Comparison of ENCODE assay signal across 11 mouse cellular contexts in genomic region chr2:32177397-32178060, GRCm38 (mm10). TPM values are rescaled to one million over a fixed set of nuclear protein-coding genes. Genes with fewer than 3 reads are reported as not detected.
A peak's percentile ranks its signal among the peaks of the same experiment; 100 is the strongest.
DNase-seq lines count a peak whose midpoint lies in the region; ATAC-seq and TF ChIP-seq lines count a peak whose summit lies in the region.
"Had no signal": no experiment of that assay in that cellular context is flagged by ENCODE, and none has a peak within 500 bp of the region (broad histone marks: within the 10 kb centered on the region; RNA-seq: fewer than 3 reads in every experiment).

No protein-coding gene starts in this region.

- dilution Hi-C loops in CH12.LX (cut with MboI; ENCODE audit: extremely low pct_ligation_motif_present, extremely low pct_unique_long_range_greater_than_20kb, low sequenced_read_pairs), result no loop called here

- peaks cover 97% of the 10 kb centered on the region for H3K79me2 ChIP-seq in CH12.LX (replicated peaks; ENCODE audit: control insufficient read depth, extremely low read depth, insufficient read depth, poor library complexity, severe bottlenecking)

- no peak for ATAC-seq in intestine, embryonic 16.5 days
- ATAC-seq in intestine, embryonic 15.5 days, result no peak
- no peak for ATAC-seq in hindbrain, postnatal 0 days
- ATAC-seq in CD4-positive, CD25-positive, alpha-beta regulatory T cell, adult 4 months, result no peak

- H3K36me3 ChIP-seq in intestine, embryonic 16.5 days (ENCODE audit: control insufficient read depth, insufficient read depth, low read length), result no peaks in the 10 kb centered on the region
- no peaks in the 10 kb centered on the region for H3K36me3 ChIP-seq in intestine, embryonic 15.5 days
- peaks cover 1 to 48% of the 10 kb centered on the region in 2 experiments for H3K36me3 ChIP-seq in CH12.LX (replicated peaks in 1 of 2; ENCODE audit: control insufficient read depth in 1 of 2, insufficient read depth in 1 of 2, low read length in 1 of 2)
- H3K36me3 ChIP-seq in hindbrain, postnatal 0 days (ENCODE audit: insufficient read depth, low read length), result no peaks in the 10 kb centered on the region

- H3K4me2 ChIP-seq in intestine, embryonic 16.5 days (ENCODE audit: low read depth, low read length), result no peak overlapping the region
- no peak overlapping the region for H3K4me2 ChIP-seq in intestine, embryonic 15.5 days (replicated peaks)
- H3K4me2 ChIP-seq in CH12.LX (ENCODE audit: insufficient read depth, low read depth, poor library complexity, severe bottlenecking), result 0 out of 2 replicates have a peak overlapping the region, but pooled peaks have one; percentile 12
- no peak overlapping the region for H3K4me2 ChIP-seq in hindbrain, postnatal 0 days (ENCODE audit: low read depth, low read length)

- no peaks in the 10 kb centered on the region for H3K27me3 ChIP-seq in intestine, embryonic 16.5 days (replicated peaks; ENCODE audit: control insufficient read depth, insufficient read depth, low read length)
- no peaks in the 10 kb centered on the region for H3K27me3 ChIP-seq in intestine, embryonic 15.5 days (replicated peaks)
- H3K27me3 ChIP-seq in CH12.LX (replicated peaks), result no peaks in the 10 kb centered on the region
- no peaks in the 10 kb centered on the region for H3K27me3 ChIP-seq in hindbrain, postnatal 0 days (ENCODE audit: insufficient read depth, low read length)

- no peak overlapping the region for H3K27ac ChIP-seq in intestine, embryonic 16.5 days (ENCODE audit: low read length)
- H3K27ac ChIP-seq in intestine, embryonic 15.5 days, result no peak overlapping the region
- H3K27ac ChIP-seq in CH12.LX (ENCODE audit: insufficient read depth, low read depth), result peak overlapping the region; percentile 8
- peak overlapping the region; percentile 69 for H3K27ac ChIP-seq in hindbrain, postnatal 0 days

- no peak for TF ChIP-seq CTCF in CH12.LX (conservative IDR thresholded peaks at IDR 0.05 in 1 of 2, IDR thresholded peaks at IDR 0.05 in 1 of 2; ENCODE audit: low read depth in 2 of 2, low read length in 2 of 2)
- TF ChIP-seq CTCF in hindbrain, postnatal 0 days (IDR thresholded peaks at IDR 0.05; ENCODE audit: low read depth), result no peak

- DNase-seq in cerebellum, postnatal 25 days, result peak; percentile 50 to 54
- no peak for DNase-seq in cerebellum, adult 11 months
- no peak for DNase-seq in CH12.LX (ENCODE audit: extremely low read depth)
- no peak for DNase-seq in hindbrain, postnatal 0 days (ENCODE audit: low spot score)
- no peak for DNase-seq in B cell, adult 2 months
- DNase-seq: gastrocnemius, postnatal 36 days; kidney, adult 2 months; lung, adult 2 months had no signal

- in situ Hi-C loops in CH12.LX (cut with MboI; ENCODE audit: low pct_ligation_motif_present, low pct_unique_long_range_greater_than_20kb, low sequenced_read_pairs), result no loop called here

- TF ChIP-seq EP300 in CH12.LX (IDR thresholded peaks at IDR 0.05; ENCODE audit: low read length), result no peak

- no peak for TF ChIP-seq RAD21 in CH12.LX (IDR thresholded peaks at IDR 0.05; ENCODE audit: low read depth, low read length)

- no peak overlapping the region for H3K4me3 ChIP-seq in intestine, embryonic 16.5 days (ENCODE audit: low read length)
- H3K4me3 ChIP-seq in intestine, embryonic 15.5 days (replicated peaks), result no peak overlapping the region
- H3K4me3 ChIP-seq in CH12.LX (replicated peaks in 1 of 3; ENCODE audit: low read depth in 2 of 3, low read length in 2 of 3, poor library complexity in 1 of 3), result peak overlapping the region in 1 of 3 experiments; percentile 1
- no peak overlapping the region for H3K4me3 ChIP-seq in hindbrain, postnatal 0 days (ENCODE audit: low read length)

- 0 out of 2 replicates have a peak, but pooled peaks have one; percentile 4 for TF ChIP-seq POLR2A in CH12.LX (IDR thresholded peaks at IDR 0.05; ENCODE audit: low read depth, low read length)

- H3K4me1 ChIP-seq in intestine, embryonic 16.5 days (ENCODE audit: control insufficient read depth, insufficient read depth, low read length), result peaks cover 49% of the 10 kb centered on the region
- H3K4me1 ChIP-seq in intestine, embryonic 15.5 days (replicated peaks), result peaks cover 57% of the 10 kb centered on the region
- peaks cover 60 to 92% of the 10 kb centered on the region in 2 experiments for H3K4me1 ChIP-seq in CH12.LX (ENCODE audit: control insufficient read depth in 1 of 2, insufficient read depth in 2 of 2)
- peaks cover 53% of the 10 kb centered on the region for H3K4me1 ChIP-seq in hindbrain, postnatal 0 days (ENCODE audit: insufficient read depth, low read length)

- no peaks in the 10 kb centered on the region for H3K9me3 ChIP-seq in intestine, embryonic 16.5 days (ENCODE audit: control insufficient read depth, low read length)
- H3K9me3 ChIP-seq in intestine, embryonic 15.5 days, result no peaks in the 10 kb centered on the region
- H3K9me3 ChIP-seq in CH12.LX (replicated peaks; ENCODE audit: low read length), result no peaks in the 10 kb centered on the region
- no peaks in the 10 kb centered on the region for H3K9me3 ChIP-seq in hindbrain, postnatal 0 days (ENCODE audit: low read length)

- 83% methylated on average over 11 of the region's 11 CpGs for WGBS in intestine, embryonic 16.5 days
- WGBS in intestine, embryonic 15.5 days, result 75% methylated on average over 11 of the region's 11 CpGs
- 50% methylated on average over 11 of the region's 11 CpGs for WGBS in hindbrain, postnatal 0 days

- 0 out of 2 replicates have a peak overlapping the region, but pooled peaks have one; percentile 7 for H3K9ac ChIP-seq in intestine, embryonic 16.5 days (ENCODE audit: low read depth, low read length)
- H3K9ac ChIP-seq in intestine, embryonic 15.5 days, result no peak overlapping the region
- H3K9ac ChIP-seq in CH12.LX (ENCODE audit: insufficient read depth, low read depth), result no peak overlapping the region
- H3K9ac ChIP-seq in hindbrain, postnatal 0 days (replicated peaks; ENCODE audit: low read length), result no peak overlapping the region

TF ChIP-seq in CH12.LX, 34 proteins besides CTCF, POLR2A, EP300 and RAD21:
- TF ChIP-seq USF1 (IDR thresholded peaks at IDR 0.05; ENCODE audit: low read depth, low read length) (no peak), BHLHE40 (IDR thresholded peaks at IDR 0.05; ENCODE audit: low read depth, low read length) (peak; percentile 69), ETS1 (conservative IDR thresholded peaks at IDR 0.05; ENCODE audit: low read depth, low read length) (no peak), MEF2A (IDR thresholded peaks at IDR 0.05; ENCODE audit: borderline replicate concordance, low read depth, low read length) (no peak)

RNA-seq across cellular contexts. Expression of gene Prrc2b, which starts 26.6 kb away (rescaled TPM):
- polyA plus RNA-seq in intestine, embryonic 16.5 days (2015; fragmentation: Nextera tagmentation; extraction: Ambion mirVana), result 14.4 and 16.2 TPM in 2 replicates
- polyA plus RNA-seq in intestine, embryonic 15.5 days (2015; fragmentation: Nextera tagmentation; extraction: Ambion mirVana), result 32.5 and 36.1 TPM in 2 replicates
- total RNA-seq in CH12.LX (2012; rRNA removed) (34.3 and 42.2 TPM in 2 replicates), CH12.LX (2014; rRNA removed) (7.6 TPM in 2 replicates)
- 54.7 and 59.9 TPM in 2 replicates for polyA plus RNA-seq in CH12.LX (2012; ENCODE audit: insufficient read length, low read depth)
- 188 and 206 TPM in 2 replicates for total RNA-seq in hindbrain, postnatal 0 days (2014; rRNA removed)
- 44.8 and 55.9 TPM in 2 replicates for polyA plus RNA-seq in hindbrain, postnatal 0 days (2015; fragmentation: Nextera tagmentation; extraction: Ambion mirVana)
- polyA plus RNA-seq in CD4-positive, CD25-positive, alpha-beta regulatory T cell, adult 4 months (2017; shearing (Covaris generic)), result 10 to 100 TPM; 31.7 to 32.9 TPM

RNA-seq across cellular contexts. Expression of gene Pomt1, which starts 58.9 kb away (rescaled TPM):
- polyA plus RNA-seq in intestine, embryonic 16.5 days (2015; fragmentation: Nextera tagmentation; extraction: Ambion mirVana), result 26.7 and 26.9 TPM in 2 replicates
- polyA plus RNA-seq in intestine, embryonic 15.5 days (2015; fragmentation: Nextera tagmentation; extraction: Ambion mirVana), result 26.0 and 26.8 TPM in 2 replicates
- total RNA-seq in CH12.LX (2012; rRNA removed) (16.0 and 16.7 TPM in 2 replicates), CH12.LX (2014; rRNA removed) (12.3 and 13.6 TPM in 2 replicates)
- polyA plus RNA-seq in CH12.LX (2012; ENCODE audit: insufficient read length, low read depth), result 13.1 and 16.0 TPM in 2 replicates
- total RNA-seq in hindbrain, postnatal 0 days (2014; rRNA removed), result 41.2 and 41.8 TPM in 2 replicates
- 18.0 and 19.4 TPM in 2 replicates for polyA plus RNA-seq in hindbrain, postnatal 0 days (2015; fragmentation: Nextera tagmentation; extraction: Ambion mirVana)
- polyA plus RNA-seq in CD4-positive, CD25-positive, alpha-beta regulatory T cell, adult 4 months (2017; shearing (Covaris generic)), result 1 to 10 TPM; 6.5 to 7.9 TPM

Comparison
In these comparisons a context has a peak if more than half of its experiments do, and no peak if none do; other contexts are left out.
1. DNase-seq: peak in cerebellum, postnatal 25 days (2 of 2); none in cerebellum, adult 11 months (single experiment), CH12.LX (single experiment), hindbrain, postnatal 0 days (single experiment) and B cell, adult 2 months (0 of 2).
2. H3K27ac ChIP-seq: peak in CH12.LX (single experiment) and hindbrain, postnatal 0 days (single experiment); none in intestine, embryonic 16.5 days (single experiment) and intestine, embryonic 15.5 days (single experiment).